Mouse (Mus musculus) intestine, embryonic 15.5 days (tissue): ENCODE measurements at regions not wholly inside any gene's neighbourhood (a gene's known extent, or its start where the extent isn't known, plus 50 kb on each side); places are given as distances from the start of the nearest gene placed in this dataset.

Source experiments
- ATAC-seq: fragments of 200-750 bp; cut with Nextera tagmentation; 2 replicates; pipeline ENCODE4 v1.8.0; 2017; ENCODE audit warnings: moderate TSS enrichment, moderate library complexity
- H3K27ac ChIP-seq: fragments of 300-500 bp; sonication (generic); 2 replicates; pipeline ENCODE4 v1.5.1; 2015; ENCODE audit warnings: mild to moderate bottlenecking, inconsistent platforms
- H3K27me3 ChIP-seq: fragments of 300-500 bp; sonication (generic); replicated peaks from 2 replicates; pipeline ENCODE4 v1.6.1; 2015; ENCODE audit warnings: inconsistent platforms
- H3K36me3 ChIP-seq: fragments of 300-500 bp; sonication (generic); 2 replicates; pipeline ENCODE4 v1.6.1; 2015; ENCODE audit warnings: inconsistent platforms
- H3K4me1 ChIP-seq: fragments of 300-500 bp; sonication (generic); replicated peaks from 2 replicates; pipeline ENCODE4 v1.6.1; 2015; ENCODE audit warnings: inconsistent platforms
- H3K4me2 ChIP-seq: fragments of 300-500 bp; sonication (generic); replicated peaks from 2 replicates; pipeline ENCODE4 v1.6.1; 2015; ENCODE audit warnings: mild to moderate bottlenecking, inconsistent platforms
- H3K4me3 ChIP-seq: fragments of 300-500 bp; sonication (generic); replicated peaks from 2 replicates; pipeline ENCODE4 v1.5.1; 2015; ENCODE audit warnings: inconsistent platforms
- H3K9ac ChIP-seq: fragments of 300-500 bp; sonication (generic); 2 replicates; pipeline ENCODE4 v1.6.1; 2015; ENCODE audit warnings: inconsistent platforms
- H3K9me3 ChIP-seq: fragments of 300-500 bp; sonication (generic); 2 replicates; pipeline ENCODE4 v1.6.1; 2016; ENCODE audit warnings: inconsistent platforms
- WGBS: fragments of 180-500 bp; shearing (Covaris S2); methylation state at CpG from one replicate; pipeline ENCODE4 v1.1.7; 2015; 5-methylcytosine and 5-hydroxymethylcytosine counted together

- no peak for ATAC-seq
- Histone ChIP-seq H3K27ac (no peak overlapping the region), H3K9me3 (no peaks in the 10 kb centered on the region), H3K27me3 (no peaks in the 10 kb centered on the region), H3K9ac (no peak overlapping the region), H3K36me3 (no peaks in the 10 kb centered on the region), H3K4me1 (no peaks in the 10 kb centered on the region), H3K4me2 (no peak overlapping the region), H3K4me3 (no peak overlapping the region)
- WGBS, result 72% methylated on average over 10 of the region's 10 CpGs
Observed at GRCm38 (mm10) chr1:88623040-88623439, 79.0 kb downstream of the Arl4c start.

GRCm38 (mm10) chr1:88622356-88622755 is 79.7 kb downstream of the Arl4c start:
- Histone ChIP-seq H3K9me3 (no peaks in the 10 kb centered on the region), H3K27ac (no peak overlapping the region), H3K36me3 (no peaks in the 10 kb centered on the region), H3K9ac (no peak overlapping the region), H3K4me2 (no peak overlapping the region), H3K4me1 (no peaks in the 10 kb centered on the region), H3K4me3 (no peak overlapping the region), H3K27me3 (no peaks in the 10 kb centered on the region)
- no peak for ATAC-seq
- WGBS, result 85% methylated on average over 6 of the region's 6 CpGs

- Histone ChIP-seq H3K27ac (no peak overlapping the region), H3K9me3 (no peaks in the 10 kb centered on the region), H3K9ac (no peak overlapping the region), H3K4me3 (no peak overlapping the region), H3K4me1 (no peaks in the 10 kb centered on the region), H3K27me3 (no peaks in the 10 kb centered on the region), H3K36me3 (no peaks in the 10 kb centered on the region), H3K4me2 (no peak overlapping the region)
- WGBS, result 58% methylated on average over 2 of the region's 2 CpGs
- ATAC-seq, result no peak
Observed at GRCm38 (mm10) chr1:88621214-88621613, 80.8 kb downstream of the Arl4c start.

- Histone ChIP-seq H3K36me3 (no peaks in the 10 kb centered on the region), H3K4me2 (no peak overlapping the region), H3K9ac (no peak overlapping the region), H3K27me3 (no peaks in the 10 kb centered on the region), H3K27ac (no peak overlapping the region), H3K4me1 (no peaks in the 10 kb centered on the region), H3K9me3 (no peaks in the 10 kb centered on the region), H3K4me3 (no peak overlapping the region)
- 33% methylated on average over 2 of the region's 2 CpGs for WGBS
- ATAC-seq, result no peak
Observed at GRCm38 (mm10) chr1:88613007-88613406, 89.0 kb downstream of the Arl4c start.

GRCm38 (mm10) chr1:88611241-88611640 is 90.8 kb downstream of the Arl4c start:
- Histone ChIP-seq H3K36me3 (no peaks in the 10 kb centered on the region), H3K27ac (no peak overlapping the region), H3K27me3 (no peaks in the 10 kb centered on the region), H3K4me2 (no peak overlapping the region), H3K4me3 (no peak overlapping the region), H3K9me3 (no peaks in the 10 kb centered on the region), H3K9ac (no peak overlapping the region), H3K4me1 (no peaks in the 10 kb centered on the region)
- 83% methylated on average over 5 of the region's 5 CpGs for WGBS
- no peak for ATAC-seq

- H3K4me1 ChIP-seq, result no peaks in the 10 kb centered on the region
- H3K36me3 ChIP-seq, result no peaks in the 10 kb centered on the region
- no peaks in the 10 kb centered on the region for H3K27me3 ChIP-seq
- H3K9ac ChIP-seq, result no peak overlapping the region
- ATAC-seq, result no peak
- no peak overlapping the region for H3K4me2 ChIP-seq
- no peaks in the 10 kb centered on the region for H3K9me3 ChIP-seq
- H3K4me3 ChIP-seq, result no peak overlapping the region
- no peak overlapping the region for H3K27ac ChIP-seq
- WGBS, result 88% methylated on average over 9 of the region's 9 CpGs
Observed at GRCm38 (mm10) chr1:88610810-88611209, 91.2 kb downstream of the Arl4c start.

- H3K9ac ChIP-seq, result no peak overlapping the region
- H3K27me3 ChIP-seq, result no peaks in the 10 kb centered on the region
- H3K9me3 ChIP-seq, result no peaks in the 10 kb centered on the region
- ATAC-seq, result no peak
- WGBS, result 47% methylated on average over 8 of the region's 8 CpGs
- H3K4me2 ChIP-seq, result no peak overlapping the region
- no peak overlapping the region for H3K4me3 ChIP-seq
- no peak overlapping the region for H3K27ac ChIP-seq
- no peaks in the 10 kb centered on the region for H3K36me3 ChIP-seq
- H3K4me1 ChIP-seq, result no peaks in the 10 kb centered on the region
Observed at GRCm38 (mm10) chr1:88608826-88609225, 93.2 kb downstream of the Arl4c start.

- Histone ChIP-seq H3K4me3 (no peak overlapping the region), H3K9me3 (no peaks in the 10 kb centered on the region), H3K36me3 (no peaks in the 10 kb centered on the region), H3K4me2 (no peak overlapping the region), H3K4me1 (no peaks in the 10 kb centered on the region), H3K27ac (no peak overlapping the region), H3K9ac (no peak overlapping the region), H3K27me3 (no peaks in the 10 kb centered on the region)
- WGBS, result 41% methylated on average over 8 of the region's 8 CpGs
- no peak for ATAC-seq
Observed at GRCm38 (mm10) chr1:88608236-88608635, 93.8 kb downstream of the Arl4c start.

- no peaks in the 10 kb centered on the region for H3K27me3 ChIP-seq
- no peaks in the 10 kb centered on the region for H3K9me3 ChIP-seq
- peak; percentile 86 for ATAC-seq
- H3K27ac ChIP-seq, result no peak overlapping the region
- WGBS, result 33% methylated on average over 14 of the region's 14 CpGs
- H3K4me2 ChIP-seq, result no peak overlapping the region
- no peak overlapping the region for H3K4me3 ChIP-seq
- H3K36me3 ChIP-seq, result no peaks in the 10 kb centered on the region
- H3K9ac ChIP-seq, result no peak overlapping the region
- H3K4me1 ChIP-seq, result no peaks in the 10 kb centered on the region
Observed at GRCm38 (mm10) chr1:88605616-88606190, 95.8 kb upstream of the Glrp1 start.

GRCm38 (mm10) chr1:88602241-88602640 is 92.4 kb upstream of the Glrp1 start:
- no peaks in the 10 kb centered on the region for H3K27me3 ChIP-seq
- no peak overlapping the region for H3K9ac ChIP-seq
- H3K27ac ChIP-seq, result no peak overlapping the region
- no peaks in the 10 kb centered on the region for H3K36me3 ChIP-seq
- no peak overlapping the region for H3K4me3 ChIP-seq
- H3K9me3 ChIP-seq, result no peaks in the 10 kb centered on the region
- no peaks in the 10 kb centered on the region for H3K4me1 ChIP-seq
- H3K4me2 ChIP-seq, result no peak overlapping the region
- 66% methylated on average over 3 of the region's 3 CpGs for WGBS
- ATAC-seq, result no peak

- Histone ChIP-seq H3K4me2 (no peak overlapping the region), H3K27me3 (no peaks in the 10 kb centered on the region), H3K4me3 (no peak overlapping the region), H3K27ac (no peak overlapping the region), H3K9me3 (no peaks in the 10 kb centered on the region), H3K9ac (no peak overlapping the region), H3K4me1 (no peaks in the 10 kb centered on the region), H3K36me3 (no peaks in the 10 kb centered on the region)
- ATAC-seq, result no peak
- 64% methylated on average over 8 of the region's 8 CpGs for WGBS
Observed at GRCm38 (mm10) chr1:88601801-88602200, 91.9 kb upstream of the Glrp1 start.

GRCm38 (mm10) chr1:88600145-88600544 is 90.3 kb upstream of the Glrp1 start:
- no peaks in the 10 kb centered on the region for H3K4me1 ChIP-seq
- ATAC-seq, result no peak
- WGBS, result 84% methylated on average over 1 of the region's 1 CpGs
- H3K9me3 ChIP-seq, result no peaks in the 10 kb centered on the region
- no peaks in the 10 kb centered on the region for H3K27me3 ChIP-seq
- no peak overlapping the region for H3K4me3 ChIP-seq
- no peak overlapping the region for H3K27ac ChIP-seq
- no peak overlapping the region for H3K9ac ChIP-seq
- H3K4me2 ChIP-seq, result no peak overlapping the region
- H3K36me3 ChIP-seq, result no peaks in the 10 kb centered on the region

GRCm38 (mm10) chr1:88594484-88595254 is 84.8 kb upstream of the Glrp1 start:
- H3K4me1 ChIP-seq, result no peaks in the 10 kb centered on the region

More at GRCm38 (mm10) chr1:88594484-88595254, 84.8 kb upstream of the Glrp1 start:
- no peak overlapping the region for H3K4me3 ChIP-seq
- no peaks in the 10 kb centered on the region for H3K27me3 ChIP-seq
- ATAC-seq, result no peak
- H3K9ac ChIP-seq, result no peak overlapping the region
- 60% methylated on average over 9 of the region's 9 CpGs for WGBS
- no peaks in the 10 kb centered on the region for H3K9me3 ChIP-seq
- no peak overlapping the region for H3K27ac ChIP-seq
- no peak overlapping the region for H3K4me2 ChIP-seq
- H3K36me3 ChIP-seq, result no peaks in the 10 kb centered on the region
